Mouse (Mus musculus): ENCODE measurements around the gene Gm20388. TPM values are rescaled to one million over a fixed set of nuclear protein-coding genes. Genes with fewer than 3 reads are reported as not detected.

Gm20388 gene
- polyA plus RNA-seq, 1 experiment from 2014 or later = not detected

GRCm38 (mm10) chr8:122340761-122341160 is 2430.1 kb downstream of the Gm20388 start:
- H3K4me2 ChIP-seq (ENCODE audit: low read length) = no peak overlapping the region
- H3K4me1 ChIP-seq (ENCODE audit: control insufficient read depth in 2 of 2, insufficient read depth in 2 of 2, low read length in 2 of 2) = peaks cover 28 to 44% of the 10 kb centered on the region in 2 experiments
- no peak overlapping the region for H3K27ac ChIP-seq (replicated peaks in 1 of 2; ENCODE audit: control insufficient read depth in 1 of 2, insufficient read depth in 1 of 2, low read depth in 2 of 2, low read length in 2 of 2)
- H3K4me3 ChIP-seq (ENCODE audit: control insufficient read depth in 1 of 2, insufficient read depth in 1 of 2, low read depth in 1 of 2, low read length in 2 of 2) = no peak overlapping the region
- H3K9ac ChIP-seq (ENCODE audit: low read length) = no peak overlapping the region
- H3K27me3 ChIP-seq (ENCODE audit: control insufficient read depth, insufficient read depth, low read length) = no peaks in the 10 kb centered on the region
- WGBS = 85% methylated on average over 3 of the region's 3 CpGs
- H3K9me3 ChIP-seq (ENCODE audit: control insufficient read depth, low read length) = no peaks in the 10 kb centered on the region
- peaks cover 37% of the 10 kb centered on the region for H3K36me3 ChIP-seq (ENCODE audit: control insufficient read depth, insufficient read depth, low read length)
- ATAC-seq (ENCODE audit: insufficient number of reproducible peaks, insufficient read depth, low FRiP score, low read depth) = no peak

- H3K9me3 ChIP-seq (ENCODE audit: control insufficient read depth, low read length) = no peaks in the 10 kb centered on the region
- ATAC-seq (ENCODE audit: insufficient number of reproducible peaks, insufficient read depth, low FRiP score, low read depth) = no peak
- H3K27me3 ChIP-seq (ENCODE audit: control insufficient read depth, insufficient read depth, low read length) = no peaks in the 10 kb centered on the region
- H3K4me2 ChIP-seq (ENCODE audit: low read length) = no peak overlapping the region
- WGBS = 64% methylated on average over 6 of the region's 6 CpGs
- H3K4me3 ChIP-seq (ENCODE audit: control insufficient read depth in 1 of 2, insufficient read depth in 1 of 2, low read depth in 1 of 2, low read length in 2 of 2) = no peak overlapping the region
- no peak overlapping the region for H3K9ac ChIP-seq (ENCODE audit: low read length)
- peaks cover 25 to 40% of the 10 kb centered on the region in 2 experiments for H3K4me1 ChIP-seq (ENCODE audit: control insufficient read depth in 2 of 2, insufficient read depth in 2 of 2, low read length in 2 of 2)
- H3K36me3 ChIP-seq (ENCODE audit: control insufficient read depth, insufficient read depth, low read length) = peaks cover 27% of the 10 kb centered on the region
- no peak overlapping the region for H3K27ac ChIP-seq (replicated peaks in 1 of 2; ENCODE audit: control insufficient read depth in 1 of 2, insufficient read depth in 1 of 2, low read depth in 2 of 2, low read length in 2 of 2)
Observed at GRCm38 (mm10) chr8:122341790-122342189, 2431.1 kb downstream of the Gm20388 start.

GRCm38 (mm10) chr8:122342362-122342761 is 2431.7 kb downstream of the Gm20388 start:
- WGBS = 33% methylated on average over 5 of the region's 5 CpGs
- Histone ChIP-seq H3K27ac (replicated peaks in 1 of 2; ENCODE audit: control insufficient read depth in 1 of 2, insufficient read depth in 1 of 2, low read depth in 2 of 2, low read length in 2 of 2) (no peak overlapping the region), H3K27me3 (ENCODE audit: control insufficient read depth, insufficient read depth, low read length) (no peaks in the 10 kb centered on the region), H3K36me3 (ENCODE audit: control insufficient read depth, insufficient read depth, low read length) (peaks cover 21% of the 10 kb centered on the region), H3K9me3 (ENCODE audit: control insufficient read depth, low read length) (no peaks in the 10 kb centered on the region), H3K4me1 (ENCODE audit: control insufficient read depth in 2 of 2, insufficient read depth in 2 of 2, low read length in 2 of 2) (peaks cover 25 to 40% of the 10 kb centered on the region in 2 experiments), H3K9ac (ENCODE audit: low read length) (no peak overlapping the region), H3K4me2 (ENCODE audit: low read length) (peak overlapping the region; percentile 68), H3K4me3 (ENCODE audit: control insufficient read depth in 1 of 2, insufficient read depth in 1 of 2, low read depth in 1 of 2, low read length in 2 of 2) (no peak overlapping the region)
- no peak for ATAC-seq (ENCODE audit: insufficient number of reproducible peaks, insufficient read depth, low FRiP score, low read depth)

- Histone ChIP-seq H3K9me3 (ENCODE audit: control insufficient read depth, low read length) (no peaks in the 10 kb centered on the region), H3K4me1 (ENCODE audit: control insufficient read depth in 2 of 2, insufficient read depth in 2 of 2, low read length in 2 of 2) (peaks cover 29 to 44% of the 10 kb centered on the region in 2 experiments), H3K9ac (ENCODE audit: low read length) (peak overlapping the region; percentile 66; the same call in 1 of the 2 replicates), H3K4me2 (ENCODE audit: low read length) (peak overlapping the region; percentile 68), H3K27me3 (ENCODE audit: control insufficient read depth, insufficient read depth, low read length) (no peaks in the 10 kb centered on the region), H3K36me3 (ENCODE audit: control insufficient read depth, insufficient read depth, low read length) (peaks cover 17% of the 10 kb centered on the region), H3K4me3 (ENCODE audit: control insufficient read depth in 1 of 2, insufficient read depth in 1 of 2, low read depth in 1 of 2, low read length in 2 of 2) (peak overlapping the region in 1 of 2 experiments; percentile 29; a peak in 1 of 4 replicates), H3K27ac (replicated peaks in 1 of 2; ENCODE audit: control insufficient read depth in 1 of 2, insufficient read depth in 1 of 2, low read depth in 2 of 2, low read length in 2 of 2) (no peak overlapping the region)
- peak; percentile 22; the same call in 1 of the 2 replicates for ATAC-seq (ENCODE audit: insufficient number of reproducible peaks, insufficient read depth, low FRiP score, low read depth)
- WGBS = 5% methylated on average over 9 of the region's 9 CpGs
Observed at GRCm38 (mm10) chr8:122342806-122343209, 2432.2 kb downstream of the Gm20388 start.

- H3K4me2 ChIP-seq (ENCODE audit: low read length) = peak overlapping the region; percentile 68
- peak overlapping the region; percentile 66 for H3K9ac ChIP-seq (ENCODE audit: low read length)
- H3K27ac ChIP-seq (replicated peaks in 1 of 2; ENCODE audit: control insufficient read depth in 1 of 2, insufficient read depth in 1 of 2, low read depth in 2 of 2, low read length in 2 of 2) = no peak overlapping the region
- H3K4me3 ChIP-seq (ENCODE audit: control insufficient read depth in 1 of 2, insufficient read depth in 1 of 2, low read depth in 1 of 2, low read length in 2 of 2) = peak overlapping the region; percentile 27 to 29
- 9% methylated on average over 11 of the region's 11 CpGs for WGBS
- no peaks in the 10 kb centered on the region for H3K9me3 ChIP-seq (ENCODE audit: control insufficient read depth, low read length)
- peaks cover 11% of the 10 kb centered on the region for H3K36me3 ChIP-seq (ENCODE audit: control insufficient read depth, insufficient read depth, low read length)
- no peak for ATAC-seq (ENCODE audit: insufficient number of reproducible peaks, insufficient read depth, low FRiP score, low read depth)
- peaks cover 34 to 49% of the 10 kb centered on the region in 2 experiments for H3K4me1 ChIP-seq (ENCODE audit: control insufficient read depth in 2 of 2, insufficient read depth in 2 of 2, low read length in 2 of 2)
- no peaks in the 10 kb centered on the region for H3K27me3 ChIP-seq (ENCODE audit: control insufficient read depth, insufficient read depth, low read length)
Observed at GRCm38 (mm10) chr8:122343341-122343740, 2432.7 kb downstream of the Gm20388 start.

GRCm38 (mm10) chr8:122343758-122344157 is 2433.1 kb downstream of the Gm20388 start:
- Histone ChIP-seq H3K4me3 (ENCODE audit: control insufficient read depth in 1 of 2, insufficient read depth in 1 of 2, low read depth in 1 of 2, low read length in 2 of 2) (peak overlapping the region; percentile 27 to 29), H3K9me3 (ENCODE audit: control insufficient read depth, low read length) (no peaks in the 10 kb centered on the region), H3K27me3 (ENCODE audit: control insufficient read depth, insufficient read depth, low read length) (no peaks in the 10 kb centered on the region), H3K4me1 (ENCODE audit: control insufficient read depth in 2 of 2, insufficient read depth in 2 of 2, low read length in 2 of 2) (peaks cover 35 to 50% of the 10 kb centered on the region in 2 experiments), H3K27ac (replicated peaks in 1 of 2; ENCODE audit: control insufficient read depth in 1 of 2, insufficient read depth in 1 of 2, low read depth in 2 of 2, low read length in 2 of 2) (no peak overlapping the region), H3K9ac (ENCODE audit: low read length) (peak overlapping the region; percentile 66), H3K4me2 (ENCODE audit: low read length) (peak overlapping the region; percentile 68), H3K36me3 (ENCODE audit: control insufficient read depth, insufficient read depth, low read length) (peaks cover 8% of the 10 kb centered on the region)
- WGBS = 0% methylated on average over 13 of the region's 14 CpGs
- no peak for ATAC-seq (ENCODE audit: insufficient number of reproducible peaks, insufficient read depth, low FRiP score, low read depth)

- Histone ChIP-seq H3K9ac (ENCODE audit: low read length) (no peak overlapping the region), H3K4me3 (ENCODE audit: control insufficient read depth in 1 of 2, insufficient read depth in 1 of 2, low read depth in 1 of 2, low read length in 2 of 2) (peak overlapping the region in 1 of 2 experiments; percentile 29; a peak in 1 of 4 replicates), H3K27ac (replicated peaks in 1 of 2; ENCODE audit: control insufficient read depth in 1 of 2, insufficient read depth in 1 of 2, low read depth in 2 of 2, low read length in 2 of 2) (no peak overlapping the region), H3K9me3 (ENCODE audit: control insufficient read depth, low read length) (no peaks in the 10 kb centered on the region), H3K36me3 (ENCODE audit: control insufficient read depth, insufficient read depth, low read length) (peaks cover 6% of the 10 kb centered on the region), H3K4me2 (ENCODE audit: low read length) (peak overlapping the region; percentile 68), H3K27me3 (ENCODE audit: control insufficient read depth, insufficient read depth, low read length) (no peaks in the 10 kb centered on the region), H3K4me1 (ENCODE audit: control insufficient read depth in 2 of 2, insufficient read depth in 2 of 2, low read length in 2 of 2) (peaks cover 38 to 55% of the 10 kb centered on the region in 2 experiments)
- 13% methylated on average over 2 of the region's 5 CpGs for WGBS
- ATAC-seq (ENCODE audit: insufficient number of reproducible peaks, insufficient read depth, low FRiP score, low read depth) = no peak; the same call in 1 of the 2 replicates
Observed at GRCm38 (mm10) chr8:122344219-122344618, 2433.6 kb downstream of the Gm20388 start.

All from heart, embryonic 14.5 days (tissue).